Mouse (Mus musculus) lung, postnatal 0 days (tissue): ENCODE measurements around the gene Fam3b. TPM values are rescaled to one million over a fixed set of nuclear protein-coding genes. Genes with fewer than 3 reads are reported as not detected.

Experiments used
- ATAC-seq: fragments of 200-750 bp; cut with Nextera tagmentation; 2 replicates; pipeline ENCODE4 v1.8.0; 2017; ENCODE audit warnings: moderate library complexity
- DNase-seq: peaks from one replicate; pipeline ENCODE4 v3.0.0-alpha.2; 2016; ENCODE audit warnings: low spot score
- H3K27ac ChIP-seq: fragments of 300-500 bp; sonication (generic); 2 replicates; pipeline ENCODE4 v1.5.1; 2014; ENCODE audit warnings: antibody characterized with exemption, mild to moderate bottlenecking, low read length, mixed read lengths
- H3K27me3 ChIP-seq: fragments of 300-500 bp; sonication (generic); replicated peaks from 2 replicates; pipeline ENCODE4 v1.6.1; 2014; ENCODE audit warnings: low read length, mixed read lengths; ENCODE audit not compliant: insufficient read depth
- H3K36me3 ChIP-seq: fragments of 300-500 bp; sonication (generic); 2 replicates; pipeline ENCODE4 v1.6.1; 2014; ENCODE audit warnings: low read length, mixed read lengths; ENCODE audit not compliant: insufficient read depth
- H3K4me1 ChIP-seq: fragments of 300-500 bp; sonication (generic); 2 replicates; pipeline ENCODE4 v1.6.1; 2014; ENCODE audit warnings: antibody characterized with exemption, low read depth, low read length, mixed read lengths; ENCODE audit not compliant: insufficient read depth
- H3K4me2 ChIP-seq: fragments of 300-500 bp; sonication (generic); replicated peaks from 2 replicates; pipeline ENCODE4 v1.6.1; 2014; ENCODE audit warnings: low read depth, mild to moderate bottlenecking, low read length, moderate library complexity, mixed read lengths
- H3K4me3 ChIP-seq: fragments of 300-500 bp; sonication (generic); 2 replicates; pipeline ENCODE4 v1.5.1; 2014; ENCODE audit warnings: low read depth, low read length
- H3K9ac ChIP-seq: fragments of 300-500 bp; sonication (generic); replicated peaks from 2 replicates; pipeline ENCODE4 v1.6.1; 2014; ENCODE audit warnings: low read depth, mild to moderate bottlenecking
- H3K9me3 ChIP-seq: fragments of 300-500 bp; sonication (generic); 2 replicates; pipeline ENCODE4 v1.6.1; 2016; ENCODE audit warnings: low read length, mixed read lengths
- CTCF ChIP-seq: IDR thresholded peaks from 2 replicates; pipeline ENCODE4 v1.5.1; 2016; ENCODE audit warnings: antibody characterized with exemption, mild to moderate bottlenecking
- EP300 ChIP-seq: IDR thresholded peaks from 2 replicates; pipeline ENCODE4 v1.6.1; 2016; ENCODE audit warnings: antibody characterized with exemption, mild to moderate bottlenecking, control low read depth
- WGBS: fragments of 180-500 bp; shearing (Covaris S2); extraction: QIAGEN DNeasy Blood & Tissue Kit; methylation state at CpG from one replicate; pipeline ENCODE4 v1.1.7; 2014; 5-methylcytosine and 5-hydroxymethylcytosine counted together
- polyA plus RNA-seq: library from polyadenylated mRNA; unstranded; fragments of >200 nt; fragmentation: Nextera tagmentation; extraction: Ambion mirVana; gene quantifications from 2 replicates; pipeline ENCODE4 v1.2.1, GENCODE M21; 2015

Gene Fam3b
- 0.82 and 0.84 TPM in 2 replicates for polyA plus RNA-seq

- ATAC-seq, result peak; percentile 78
- H3K9me3 ChIP-seq, result no peaks in the 10 kb centered on the region
- H3K4me1 ChIP-seq, result peaks cover 5% of the 10 kb centered on the region; the same call in 1 of the 2 replicates
- H3K4me2 ChIP-seq, result no peak within 1 kb of the TSS
- peak; percentile 87 for TF ChIP-seq EP300
- TF ChIP-seq CTCF, result no peak
- H3K4me3 ChIP-seq, result no peak within 1 kb of the TSS
- no peaks in the 10 kb centered on the region for H3K27me3 ChIP-seq
- no peak within 1 kb of the TSS for H3K9ac ChIP-seq
- DNase-seq, result peak; percentile 78
- no peak within 1 kb of the TSS for H3K27ac ChIP-seq
- 42% methylated on average over 4 of the region's 4 CpGs for WGBS
- H3K36me3 ChIP-seq, result no peaks in the 10 kb centered on the region
These were observed at the start of gene Fam3b for GRCm38 (mm10) chr16:97514099-97514940. Fam3b (minus strand) TSS chr16:97514816.

DNA sequence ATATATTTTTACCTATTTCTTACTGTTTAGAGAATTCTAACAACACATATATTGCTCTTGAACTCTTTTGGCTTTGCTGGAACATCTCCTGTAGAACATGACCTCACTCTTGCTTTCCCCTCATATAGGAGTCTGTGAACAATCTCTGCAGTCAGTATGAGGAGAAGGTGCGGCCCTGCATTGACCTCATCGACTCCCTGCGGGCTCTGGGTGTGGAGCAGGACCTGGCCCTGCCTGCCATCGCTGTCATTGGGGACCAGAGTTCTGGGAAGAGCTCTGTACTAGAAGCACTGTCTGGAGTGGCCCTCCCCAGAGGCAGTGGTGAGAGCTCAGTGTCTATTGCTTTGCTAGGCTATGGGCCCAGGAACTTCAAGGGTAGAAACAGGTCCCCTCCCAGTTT is 29.7 kb upstream of the Fam3b start:
- no peak overlapping the region for H3K4me3 ChIP-seq
- DNase-seq (no peak), ATAC-seq (no peak)
- no peak overlapping the region for H3K9ac ChIP-seq
- no peak for TF ChIP-seq CTCF
- no peak for TF ChIP-seq EP300
- H3K4me1 ChIP-seq, result no peaks in the 10 kb centered on the region
- H3K4me2 ChIP-seq, result no peak overlapping the region
- H3K36me3 ChIP-seq, result no peaks in the 10 kb centered on the region
- no peaks in the 10 kb centered on the region for H3K27me3 ChIP-seq
- no peak overlapping the region for H3K27ac ChIP-seq
- 76% methylated on average over 4 of the region's 4 CpGs for WGBS
- H3K9me3 ChIP-seq, result no peaks in the 10 kb centered on the region

DNA sequence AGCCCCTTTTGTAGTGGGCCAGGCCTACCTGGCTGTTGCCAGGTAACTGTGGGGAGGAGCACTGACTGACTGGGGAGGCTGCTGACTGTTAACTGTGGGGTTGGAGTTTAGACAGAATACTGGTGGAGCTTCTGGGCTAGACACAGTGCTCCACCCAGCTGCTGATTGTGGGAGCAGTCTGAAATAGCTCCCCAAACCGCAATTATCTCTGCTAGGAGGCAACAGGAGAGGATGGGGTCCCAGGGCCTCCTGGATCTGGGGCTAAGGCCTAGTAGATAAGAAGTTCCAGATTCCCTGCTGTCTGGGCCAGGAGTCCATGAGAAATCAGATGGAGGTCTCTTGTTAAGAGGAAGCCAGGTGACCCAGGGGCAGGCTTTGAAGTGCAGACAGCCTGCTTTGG is 22.2 kb upstream of the Fam3b start:
- DNase-seq (no peak), ATAC-seq (no peak)
- Histone ChIP-seq H3K9me3 (no peaks in the 10 kb centered on the region), H3K9ac (peak overlapping the region; percentile 13; the same call in 1 of the 2 replicates), H3K4me2 (peak overlapping the region; percentile 58), H3K36me3 (no peaks in the 10 kb centered on the region), H3K4me3 (peak overlapping the region; percentile 31; the same call in 1 of the 2 replicates), H3K4me1 (peaks cover 8% of the 10 kb centered on the region; the same call in 1 of the 2 replicates), H3K27me3 (no peaks in the 10 kb centered on the region), H3K27ac (no peak overlapping the region)
- no peak for TF ChIP-seq CTCF
- no peak for TF ChIP-seq EP300
- 71% methylated on average over 1 of the region's 1 CpGs for WGBS

DNA sequence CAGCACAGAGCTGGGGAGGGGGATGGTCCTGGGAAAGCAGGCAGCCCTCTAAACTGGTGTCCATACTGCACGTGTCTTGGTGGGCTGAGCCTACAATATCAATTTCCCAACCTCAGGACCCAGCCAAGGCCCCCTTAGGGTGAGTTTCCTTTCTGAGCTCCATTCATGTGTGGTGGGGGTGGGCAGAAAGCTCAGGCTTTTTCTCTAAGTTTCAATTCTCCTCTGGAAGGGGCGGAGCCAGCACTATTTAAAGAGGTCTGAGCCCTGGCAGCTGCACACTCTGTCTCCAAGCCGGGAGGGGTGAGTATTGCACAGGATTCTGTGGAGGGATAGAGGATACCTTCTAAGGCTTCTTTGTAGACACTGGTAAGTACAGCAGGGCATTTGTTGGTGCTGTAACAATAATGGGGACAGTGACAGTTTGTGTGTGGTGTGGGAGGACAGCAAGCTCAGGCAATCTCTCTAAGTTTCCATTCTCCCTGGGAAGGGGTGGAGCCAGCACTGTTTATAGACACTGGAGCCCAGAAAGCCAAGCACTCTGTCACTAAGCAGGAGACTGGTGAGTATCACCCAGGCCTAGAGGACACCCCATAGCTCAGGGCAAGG is 21.3 kb upstream of the Fam3b start:
- no peak for TF ChIP-seq CTCF
- no peak for TF ChIP-seq EP300
- peak overlapping the region; percentile 34; the same call in 1 of the 2 replicates for H3K9ac ChIP-seq
- H3K9me3 ChIP-seq, result no peaks in the 10 kb centered on the region
- peak overlapping the region; percentile 58 for H3K4me2 ChIP-seq
- H3K27ac ChIP-seq, result peak overlapping the region; percentile 93
- H3K4me1 ChIP-seq, result peaks cover 8% of the 10 kb centered on the region; the same call in 1 of the 2 replicates
- ATAC-seq, result peak; percentile 85
- no peaks in the 10 kb centered on the region for H3K27me3 ChIP-seq
- WGBS, result 1% methylated on average over 3 of the region's 3 CpGs
- peak; percentile 89 for DNase-seq
- H3K36me3 ChIP-seq, result no peaks in the 10 kb centered on the region
- H3K4me3 ChIP-seq, result peak overlapping the region; percentile 31

- H3K9me3 ChIP-seq, result no peaks in the 10 kb centered on the region
- DNase-seq (peak; percentile 95), ATAC-seq (peak; percentile 84)
- H3K27me3 ChIP-seq, result no peaks in the 10 kb centered on the region
- peaks cover 8% of the 10 kb centered on the region; the same call in 1 of the 2 replicates for H3K4me1 ChIP-seq
- WGBS, result 19% methylated on average over 5 of the region's 5 CpGs
- H3K9ac ChIP-seq, result peak overlapping the region; percentile 34
- TF ChIP-seq EP300 (no peak), CTCF (no peak)
- H3K4me3 ChIP-seq, result peak overlapping the region; percentile 27
- peak overlapping the region; percentile 58 for H3K4me2 ChIP-seq
- no peaks in the 10 kb centered on the region for H3K36me3 ChIP-seq
- H3K27ac ChIP-seq, result peak overlapping the region; percentile 93
These were observed 20.4 kb upstream of the Fam3b start for GRCm38 (mm10) chr16:97534876-97535461.

GRCm38 (mm10) chr16:97534448-97534847 is 19.8 kb upstream of the Fam3b start:
- peak overlapping the region; percentile 58 for H3K4me2 ChIP-seq
- no peaks in the 10 kb centered on the region for H3K9me3 ChIP-seq
- no peak for DNase-seq
- peak overlapping the region; percentile 93 for H3K27ac ChIP-seq
- H3K4me3 ChIP-seq, result peak overlapping the region; percentile 27
- H3K27me3 ChIP-seq, result no peaks in the 10 kb centered on the region
- TF ChIP-seq EP300, result no peak
- no peak for TF ChIP-seq CTCF
- no peaks in the 10 kb centered on the region for H3K36me3 ChIP-seq
- ATAC-seq, result no peak
- WGBS, result 36% methylated on average over 1 of the region's 1 CpGs
- peaks cover 8% of the 10 kb centered on the region; the same call in 1 of the 2 replicates for H3K4me1 ChIP-seq
- H3K9ac ChIP-seq, result 0 out of 2 replicates have a peak overlapping the region, but pooled peaks have one; percentile 34
